Mouse (Mus musculus) forebrain, embryonic 12.5 days (tissue): Measurements from ENCODE around the gene Amhr2. TPM values are rescaled to one million over a fixed set of nuclear protein-coding genes. Genes with fewer than 3 reads are reported as not detected.

Experiments used
- ATAC-seq: fragments of 200-750 bp; cut with Nextera tagmentation; 2 replicates; pipeline ENCODE4 v1.8.0; 2017; ENCODE audit warnings: moderate TSS enrichment; ENCODE audit not compliant: low FRiP score
- H3K27ac ChIP-seq: fragments of 300-500 bp; sonication (generic); 2 replicates; pipeline ENCODE4 v1.5.1; 2016; ENCODE audit warnings: mild to moderate bottlenecking
- H3K27me3 ChIP-seq: fragments of 300-500 bp; sonication (generic); 2 replicates; pipeline ENCODE4 v1.6.1; 2016; ENCODE audit warnings: mild to moderate bottlenecking
- H3K36me3 ChIP-seq: fragments of 300-500 bp; sonication (generic); replicated peaks from 2 replicates; pipeline ENCODE4 v1.6.1; 2016; ENCODE audit warnings: mild to moderate bottlenecking
- H3K4me1 ChIP-seq: fragments of 300-500 bp; sonication (generic); 2 replicates; pipeline ENCODE4 v1.6.1; 2016
- H3K4me2 ChIP-seq: fragments of 300-500 bp; sonication (generic); 2 replicates; pipeline ENCODE4 v1.6.1; 2016; ENCODE audit warnings: mild to moderate bottlenecking, moderate library complexity
- H3K4me3 ChIP-seq: fragments of 300-500 bp; sonication (generic); replicated peaks from 2 replicates; pipeline ENCODE4 v1.5.1; 2016; ENCODE audit warnings: mild to moderate bottlenecking
- H3K9ac ChIP-seq: fragments of 300-500 bp; sonication (generic); 2 replicates; pipeline ENCODE4 v1.6.1; 2016; ENCODE audit warnings: mild to moderate bottlenecking
- H3K9me3 ChIP-seq: fragments of 300-500 bp; sonication (generic); 2 replicates; pipeline ENCODE4 v1.6.1; 2016
- WGBS: fragments of 180-500 bp; shearing (Covaris S2); methylation state at CpG from one replicate; pipeline ENCODE4 v1.1.7; 2016; 5-methylcytosine and 5-hydroxymethylcytosine counted together
- polyA plus RNA-seq: library from polyadenylated mRNA; unstranded; fragments of >200 nt; fragmentation: Nextera tagmentation; extraction: Ambion mirVana; gene quantifications from 2 replicates; pipeline ENCODE4 v1.2.1, GENCODE M21; 2016

Amhr2 gene
- polyA plus RNA-seq, 1 experiment from 2014 or later, result 0.22 TPM

- H3K9me3 ChIP-seq, result no peaks in the 10 kb centered on the region
- H3K36me3 ChIP-seq, result peaks cover 88% of the 10 kb centered on the region
Observed at GRCm38 (mm10) chr15:102487664-102488063, 42.5 kb downstream of the Amhr2 start.

GRCm38 (mm10) chr15:102498322-102498721 lies 53.2 kb downstream of the Amhr2 start:
- ATAC-seq, result no peak
- peaks cover 93% of the 10 kb centered on the region for H3K36me3 ChIP-seq
- 86% methylated on average over 3 of the region's 3 CpGs for WGBS

More at GRCm38 (mm10) chr15:102487664-102488063, 42.5 kb downstream of the Amhr2 start:
- no peaks in the 10 kb centered on the region for H3K4me1 ChIP-seq
- no peak overlapping the region for H3K4me2 ChIP-seq
- no peak overlapping the region for H3K9ac ChIP-seq
- H3K4me3 ChIP-seq, result no peak overlapping the region
- ATAC-seq, result no peak
- H3K27me3 ChIP-seq, result no peaks in the 10 kb centered on the region
- no peak overlapping the region for H3K27ac ChIP-seq
- 97% methylated on average over 1 of the region's 1 CpGs for WGBS

GRCm38 (mm10) chr15:102499370-102499769 lies 54.2 kb downstream of the Amhr2 start:
- no peak overlapping the region for H3K4me2 ChIP-seq
- H3K36me3 ChIP-seq, result peaks cover 94% of the 10 kb centered on the region
- 77% methylated on average over 3 of the region's 3 CpGs for WGBS
- H3K9me3 ChIP-seq, result no peaks in the 10 kb centered on the region
- H3K4me1 ChIP-seq, result no peaks in the 10 kb centered on the region
- no peak for ATAC-seq
- H3K27ac ChIP-seq, result no peak overlapping the region
- H3K9ac ChIP-seq, result no peak overlapping the region
- no peaks in the 10 kb centered on the region for H3K27me3 ChIP-seq
- no peak overlapping the region for H3K4me3 ChIP-seq

More at GRCm38 (mm10) chr15:102498322-102498721, 53.2 kb downstream of the Amhr2 start:
- Histone ChIP-seq H3K9me3 (no peaks in the 10 kb centered on the region), H3K9ac (no peak overlapping the region), H3K27ac (no peak overlapping the region), H3K27me3 (no peaks in the 10 kb centered on the region), H3K4me1 (no peaks in the 10 kb centered on the region), H3K4me2 (no peak overlapping the region), H3K4me3 (no peak overlapping the region)

GRCm38 (mm10) chr15:102499851-102500250 lies 54.7 kb downstream of the Amhr2 start:
- no peaks in the 10 kb centered on the region for H3K4me1 ChIP-seq
- no peak for ATAC-seq
- no peak overlapping the region for H3K9ac ChIP-seq
- H3K9me3 ChIP-seq, result no peaks in the 10 kb centered on the region
- peaks cover 94% of the 10 kb centered on the region for H3K36me3 ChIP-seq
- WGBS, result 91% methylated on average over 6 of the region's 6 CpGs
- H3K27ac ChIP-seq, result no peak overlapping the region
- H3K27me3 ChIP-seq, result no peaks in the 10 kb centered on the region
- H3K4me3 ChIP-seq, result no peak overlapping the region
- no peak overlapping the region for H3K4me2 ChIP-seq

GRCm38 (mm10) chr15:102500479-102500878 lies 55.3 kb downstream of the Amhr2 start:
- WGBS, result 95% methylated on average over 5 of the region's 5 CpGs
- H3K9ac ChIP-seq, result no peak overlapping the region
- no peaks in the 10 kb centered on the region for H3K9me3 ChIP-seq
- no peaks in the 10 kb centered on the region for H3K27me3 ChIP-seq
- 0 out of 2 replicates have a peak, but pooled peaks have one; percentile 10 for ATAC-seq
- no peak overlapping the region for H3K4me3 ChIP-seq
- no peaks in the 10 kb centered on the region for H3K4me1 ChIP-seq
- H3K27ac ChIP-seq, result no peak overlapping the region
- peaks cover 94% of the 10 kb centered on the region for H3K36me3 ChIP-seq
- no peak overlapping the region for H3K4me2 ChIP-seq

- ATAC-seq, result no peak
- Histone ChIP-seq H3K9ac (no peak overlapping the region), H3K4me2 (no peak overlapping the region), H3K9me3 (no peaks in the 10 kb centered on the region), H3K27ac (no peak overlapping the region), H3K36me3 (peaks cover 90% of the 10 kb centered on the region), H3K4me3 (no peak overlapping the region), H3K4me1 (no peaks in the 10 kb centered on the region), H3K27me3 (no peaks in the 10 kb centered on the region)
- WGBS, result 90% methylated on average over 19 of the region's 19 CpGs
Observed at GRCm38 (mm10) chr15:102501084-102501814, 56.1 kb downstream of the Amhr2 start.

GRCm38 (mm10) chr15:102502254-102502840 lies 57.2 kb downstream of the Amhr2 start:
- no peak for ATAC-seq
- H3K4me1 ChIP-seq, result no peaks in the 10 kb centered on the region
- no peak overlapping the region for H3K4me2 ChIP-seq
- no peak overlapping the region for H3K4me3 ChIP-seq
- no peaks in the 10 kb centered on the region for H3K27me3 ChIP-seq
- H3K9me3 ChIP-seq, result no peaks in the 10 kb centered on the region
- no peak overlapping the region for H3K9ac ChIP-seq
- WGBS, result 79% methylated on average over 9 of the region's 9 CpGs
- H3K27ac ChIP-seq, result no peak overlapping the region
- peaks cover 83% of the 10 kb centered on the region for H3K36me3 ChIP-seq

- no peak for ATAC-seq
- H3K27ac ChIP-seq, result no peak within 1 kb of the TSS
- no peak within 1 kb of the TSS for H3K4me3 ChIP-seq
- WGBS, result 94% methylated on average over 1 of the region's 1 CpGs
- H3K36me3 ChIP-seq, result peaks cover 81% of the 10 kb centered on the region
- H3K4me2 ChIP-seq, result no peak within 1 kb of the TSS
- H3K9ac ChIP-seq, result no peak within 1 kb of the TSS
- no peaks in the 10 kb centered on the region for H3K9me3 ChIP-seq
- no peaks in the 10 kb centered on the region for H3K27me3 ChIP-seq
- peaks cover 2% of the 10 kb centered on the region; the same call in 1 of the 2 replicates for H3K4me1 ChIP-seq
Observed at GRCm38 (mm10) chr15:102503447-102503846, 58.3 kb downstream of the Amhr2 start, which contains the start of gene Gm10337. Gene Gm10337 (plus strand): TSS chr15:102503722.

Other genes with a start within 250 kb of the Amhr2 start
- 127 and 132 TPM in 2 replicates for gene Zfp740, start 242.1 kb upstream of the Amhr2 start, polyA plus RNA-seq
- gene Csad, start 240.6 kb upstream of the Amhr2 start, polyA plus RNA-seq, result 46.2 and 51.8 TPM in 2 replicates
- gene Itgb7, start 213.4 kb upstream of the Amhr2 start, polyA plus RNA-seq, result 0.65 and 0.88 TPM in 2 replicates
- 13.1 and 16.7 TPM in 2 replicates for gene Rarg, start 187.8 kb upstream of the Amhr2 start, polyA plus RNA-seq
- 0.09 and 0.17 TPM in 2 replicates for gene Gm9918, start 174.8 kb upstream of the Amhr2 start, polyA plus RNA-seq
- gene Mfsd5, start 165.9 kb upstream of the Amhr2 start, polyA plus RNA-seq, result 48.9 and 50.5 TPM in 2 replicates
- 36.9 and 42.3 TPM in 2 replicates for gene Espl1, start 149.1 kb upstream of the Amhr2 start, polyA plus RNA-seq
- 352 and 355 TPM in 2 replicates for gene Pfdn5, start 119.3 kb upstream of the Amhr2 start, polyA plus RNA-seq
- 105 and 110 TPM in 2 replicates for gene Myg1, start 113.7 kb upstream of the Amhr2 start, polyA plus RNA-seq
- 75.0 and 78.2 TPM in 2 replicates for gene Aaas, start 94.6 kb upstream of the Amhr2 start, polyA plus RNA-seq
- gene Sp7, start 78.2 kb upstream of the Amhr2 start, polyA plus RNA-seq, result 0.32 and 0.46 TPM in 2 replicates
- 10.8 and 11.2 TPM in 2 replicates for gene Sp1, start 39.2 kb upstream of the Amhr2 start, polyA plus RNA-seq
- gene Prr13, start 13.7 kb downstream of the Amhr2 start, polyA plus RNA-seq, result 82.9 and 86.9 TPM in 2 replicates
- gene Pcbp2, start 25.2 kb downstream of the Amhr2 start, polyA plus RNA-seq, result 191 and 192 TPM in 2 replicates
- gene Gm10337, start 58.4 kb downstream of the Amhr2 start, polyA plus RNA-seq, result 3.9 and 7.9 TPM in 2 replicates
- gene Map3k12, start 71.7 kb downstream of the Amhr2 start, polyA plus RNA-seq, result 39.4 and 40.1 TPM in 2 replicates
- 91.9 and 93.5 TPM in 2 replicates for gene Tarbp2, start 72.8 kb downstream of the Amhr2 start, polyA plus RNA-seq
- gene Npff, start 79.6 kb downstream of the Amhr2 start, polyA plus RNA-seq, result 2.7 and 2.9 TPM in 2 replicates
- gene Gm28047, start 179.7 kb downstream of the Amhr2 start, polyA plus RNA-seq, result 0.40 TPM in 1 of 2 replicates, not detected in the other
- 21.6 and 22.7 TPM in 2 replicates for gene Atf7, start 180.1 kb downstream of the Amhr2 start, polyA plus RNA-seq
- 67.4 and 67.5 TPM in 2 replicates for gene Atp5g2, start 227.0 kb downstream of the Amhr2 start, polyA plus RNA-seq